Mouse (Mus musculus): Measurements from ENCODE around the gene Rbfox3.

Gene Rbfox3

DNA sequence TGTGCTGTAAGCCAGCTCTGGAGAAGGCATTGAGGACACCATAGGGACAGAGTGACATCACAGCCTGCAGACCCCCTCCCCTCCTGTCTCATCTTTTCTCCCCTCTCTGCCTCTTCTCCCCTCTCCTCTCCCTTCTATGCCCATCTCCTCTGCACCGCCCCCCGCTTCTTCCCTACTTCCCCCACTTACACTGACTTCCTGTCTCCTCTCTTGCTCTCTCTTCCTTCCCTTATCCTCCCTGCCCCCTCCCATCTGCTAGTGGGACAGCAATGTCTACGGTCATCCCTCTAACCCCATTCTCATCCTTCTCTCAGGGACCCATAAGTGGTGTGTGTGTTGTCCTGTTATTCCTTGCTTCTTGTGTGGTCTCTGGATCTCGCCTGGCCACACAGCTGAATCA is 451.9 kb downstream of the Rbfox3 start:
- DNase-seq = peak; percentile 55

DNA sequence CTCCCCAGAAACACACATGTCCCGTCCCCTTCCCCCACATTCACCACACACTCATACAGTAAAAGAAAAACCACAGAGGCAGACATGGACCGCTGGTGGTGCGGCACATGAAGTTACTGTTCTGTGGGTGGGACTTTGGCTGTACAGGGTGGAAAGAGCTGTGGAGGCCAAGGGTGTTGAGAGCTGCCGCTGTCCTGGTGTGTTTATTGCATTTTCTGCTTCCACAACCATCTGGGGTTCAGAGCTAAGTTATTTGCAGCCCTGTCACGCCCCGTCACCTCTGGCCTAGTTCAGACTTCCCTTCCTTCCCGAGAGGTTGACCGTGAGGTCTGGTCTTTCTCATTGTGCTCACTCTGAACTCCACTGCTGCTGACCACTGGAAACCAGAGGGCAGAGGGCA is 452.3 kb downstream of the Rbfox3 start:
- DNase-seq = peak; percentile 75

DNA sequence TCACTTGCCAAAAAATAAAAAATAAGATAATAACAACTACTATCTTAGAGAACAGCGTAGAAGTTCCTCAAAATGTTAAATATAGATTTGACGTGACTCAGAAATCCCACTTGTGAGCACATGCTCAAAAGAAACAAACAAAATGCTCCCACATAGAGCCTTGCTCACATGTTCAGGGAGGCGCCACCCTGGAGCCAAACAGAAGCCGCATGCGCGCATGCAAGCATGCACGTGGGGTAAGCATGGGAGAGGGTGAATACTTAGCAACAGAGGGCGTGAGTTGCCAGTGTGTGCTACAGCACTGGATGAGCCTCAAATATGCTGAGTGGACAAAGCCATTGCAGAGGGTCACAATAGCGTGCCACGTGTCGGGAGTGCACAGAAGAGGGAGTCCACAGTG is 454.5 kb downstream of the Rbfox3 start:
- peak; percentile 91 for DNase-seq

DNA sequence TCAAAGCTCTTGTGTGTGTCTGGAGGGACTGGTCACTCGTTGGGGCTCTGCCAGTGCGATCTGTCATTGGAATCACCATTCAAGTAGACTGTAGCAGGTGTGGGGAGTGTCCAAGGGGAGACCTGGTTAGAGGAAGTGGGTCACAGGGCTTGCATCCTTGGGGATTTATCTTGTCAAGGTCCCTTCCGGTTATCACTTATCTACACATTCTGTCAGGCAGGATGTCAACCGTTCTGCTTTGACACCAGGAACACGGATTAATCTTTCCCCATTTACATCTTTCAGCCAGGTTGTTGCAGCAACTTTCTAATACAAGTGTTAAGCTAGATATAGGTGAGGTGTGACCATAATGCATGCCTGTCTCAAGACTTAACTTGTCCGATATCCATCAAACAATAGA is 455.6 kb downstream of the Rbfox3 start:
- DNase-seq = no peak

DNA sequence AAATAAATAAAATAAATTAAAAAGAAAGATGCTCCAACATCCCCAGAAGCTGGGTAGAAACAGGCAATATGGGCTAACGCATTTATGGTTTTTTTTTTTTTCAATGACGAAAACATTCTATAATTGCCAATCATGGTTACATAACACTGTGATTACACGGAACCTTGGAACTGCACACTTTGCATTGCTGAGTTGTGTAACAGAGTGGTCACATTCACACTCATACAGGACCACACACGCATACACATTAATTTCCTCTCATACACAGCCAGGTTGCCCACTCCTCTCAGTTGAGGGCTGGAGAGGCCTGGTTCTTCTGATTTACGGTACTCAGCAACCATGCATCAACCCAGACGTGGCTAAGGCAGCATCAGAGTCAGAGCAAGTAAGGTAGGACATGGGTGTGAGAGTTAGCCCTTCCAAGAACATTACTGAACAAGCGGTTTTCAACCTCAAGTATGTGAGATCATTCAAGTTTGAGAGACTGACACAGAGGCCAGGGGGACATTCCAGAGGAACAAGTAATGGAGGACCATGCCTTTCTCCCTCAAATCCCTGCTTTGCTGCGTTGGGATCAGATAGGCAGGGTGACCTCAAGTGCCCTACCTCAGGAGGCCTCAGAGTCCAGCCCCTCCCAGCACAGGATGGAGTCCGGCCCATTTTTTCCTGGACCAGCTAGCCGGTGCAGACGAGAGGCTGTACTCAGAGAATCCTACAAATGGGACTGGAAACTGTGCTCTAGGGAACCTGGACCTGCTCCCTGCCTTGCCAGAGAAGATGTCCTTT is 457.3 kb downstream of the Rbfox3 start:
- DNase-seq = no peak

DNA sequence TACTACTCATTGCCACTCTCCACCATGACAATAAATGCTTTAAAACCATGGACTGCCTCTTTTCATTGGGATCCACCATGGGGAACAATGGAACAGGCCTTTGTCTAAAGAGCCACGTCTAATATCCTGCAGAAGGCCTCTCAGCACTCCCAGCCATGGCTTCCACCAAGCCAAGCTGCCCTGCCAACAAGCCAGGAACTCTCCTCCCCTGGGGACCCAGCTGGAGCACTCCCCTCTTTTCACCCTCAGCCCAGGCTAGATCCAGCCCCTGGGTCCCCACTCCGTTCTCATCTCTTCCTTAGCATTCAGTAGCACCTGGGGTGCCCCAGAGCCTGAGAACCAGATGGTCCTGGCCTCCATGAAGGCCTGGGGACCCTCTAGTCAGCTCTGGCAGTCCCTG is 458.4 kb downstream of the Rbfox3 start:
- DNase-seq = no peak

DNA sequence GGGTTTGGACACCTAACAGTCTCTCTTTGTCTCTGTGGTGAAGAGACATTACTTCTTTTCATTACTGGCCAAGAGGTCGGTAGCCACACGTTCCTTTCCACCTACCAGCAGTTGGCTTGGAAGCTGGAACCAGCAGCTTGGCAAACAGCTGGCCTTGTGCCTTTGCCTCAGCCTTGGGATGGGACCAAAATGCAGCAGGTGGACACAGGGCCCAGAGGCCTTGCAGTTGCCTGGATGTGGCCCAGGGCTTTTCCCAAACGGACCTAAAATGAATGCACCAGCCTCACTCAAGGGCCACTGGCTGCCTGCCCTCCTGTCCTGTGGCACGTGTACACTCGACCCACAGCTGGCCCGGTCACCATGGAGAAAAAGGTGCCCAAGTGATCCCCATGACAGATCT is 460.2 kb downstream of the Rbfox3 start:
- no peak for DNase-seq

DNA sequence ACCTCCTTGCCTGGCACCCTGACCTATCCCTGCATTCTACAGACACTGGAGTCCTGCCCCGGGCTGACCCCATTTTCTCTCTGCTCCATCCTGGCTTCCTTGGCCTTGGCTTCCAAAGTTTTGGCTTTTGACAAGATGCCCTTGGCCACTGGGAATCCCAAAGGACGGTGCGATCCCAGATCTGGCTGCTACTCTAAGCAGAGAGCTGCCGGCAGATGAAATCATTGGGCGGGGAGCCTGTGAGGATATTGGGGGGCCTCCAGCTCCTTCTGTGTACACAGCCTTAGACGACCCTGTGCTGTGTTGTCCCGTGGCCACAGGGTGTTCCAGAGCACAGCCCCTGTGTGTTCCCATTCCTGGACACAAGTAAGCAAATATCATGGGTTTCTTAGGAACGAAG is 463.0 kb downstream of the Rbfox3 start:
- DNase-seq = no peak

DNA sequence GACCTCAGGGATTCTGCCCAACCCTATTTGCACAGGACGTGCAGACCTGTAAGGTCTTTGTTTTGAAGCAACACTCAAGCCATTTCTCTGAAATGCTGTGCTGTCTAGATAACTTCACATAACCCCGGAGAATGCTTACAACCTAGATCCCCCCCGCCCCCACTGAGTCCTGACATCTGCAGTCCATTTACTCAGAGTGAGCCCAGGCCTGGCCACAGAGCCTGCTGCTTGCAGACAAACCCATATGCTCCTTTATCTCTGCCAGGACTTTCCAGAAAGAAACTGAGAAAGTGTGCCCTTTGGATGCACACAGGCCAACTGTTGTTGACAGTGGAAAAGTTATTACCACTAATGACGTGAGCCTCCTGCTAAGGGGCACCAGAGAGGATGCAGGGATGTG is 464.1 kb downstream of the Rbfox3 start:
- DNase-seq = no peak

DNA sequence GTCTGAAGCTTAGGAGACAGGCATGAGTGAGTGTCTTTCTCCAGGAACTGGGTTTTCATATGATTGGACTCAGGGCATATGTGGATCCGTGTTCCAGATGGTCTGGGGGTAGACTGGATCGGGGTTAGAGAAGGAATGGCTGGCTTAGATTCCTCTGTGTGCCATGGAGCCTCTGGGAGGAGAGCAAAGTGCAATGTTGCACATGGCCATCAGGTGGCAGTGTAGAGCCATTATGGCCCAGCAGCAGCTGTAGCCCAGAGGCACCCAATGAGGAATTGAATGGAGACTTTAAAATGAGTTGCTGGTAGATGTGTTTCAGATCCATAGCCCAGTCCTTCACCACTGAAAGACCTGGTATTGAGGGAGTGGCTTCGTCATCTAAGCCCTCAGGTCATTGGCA is 465.6 kb downstream of the Rbfox3 start:
- DNase-seq = peak; percentile 64

DNA sequence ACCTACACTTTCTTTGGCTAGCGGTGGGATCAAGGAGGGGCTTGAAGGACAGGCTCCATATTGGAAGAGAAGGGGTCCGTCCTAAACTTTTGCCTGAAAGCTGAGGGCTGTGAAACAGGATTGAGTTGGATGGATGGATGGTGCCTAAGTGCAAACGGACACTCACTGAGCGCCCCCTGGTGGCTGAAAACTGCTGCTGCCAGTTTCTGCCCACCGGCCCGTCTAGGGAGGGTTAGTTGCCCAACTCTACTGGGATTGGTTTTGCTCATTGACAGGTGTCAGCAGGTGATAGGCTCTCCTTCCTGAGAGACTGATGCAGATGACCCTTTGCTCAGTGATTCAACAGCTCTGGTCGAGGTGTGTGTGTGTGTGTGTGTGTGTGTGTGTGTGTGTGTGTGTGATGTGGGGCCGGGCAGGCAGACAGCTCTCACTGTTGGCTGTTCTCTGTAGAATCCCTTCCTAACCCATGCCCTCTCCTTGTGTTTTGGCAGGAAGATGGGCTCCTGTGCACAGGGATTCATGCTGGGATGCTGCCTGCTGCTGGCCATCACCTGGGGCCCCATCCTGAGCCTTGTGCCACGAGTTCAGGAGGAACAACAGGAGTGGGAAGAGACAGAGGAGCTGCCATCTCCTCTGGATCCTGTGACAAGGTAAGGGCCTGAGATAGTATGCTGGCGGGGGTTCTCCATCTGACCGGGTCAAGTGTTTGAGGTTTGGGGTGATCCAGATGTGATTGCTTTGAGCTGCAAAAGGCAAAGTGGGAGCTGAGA is 468.0 kb downstream of the Rbfox3 start:
- no peak for DNase-seq

DNA sequence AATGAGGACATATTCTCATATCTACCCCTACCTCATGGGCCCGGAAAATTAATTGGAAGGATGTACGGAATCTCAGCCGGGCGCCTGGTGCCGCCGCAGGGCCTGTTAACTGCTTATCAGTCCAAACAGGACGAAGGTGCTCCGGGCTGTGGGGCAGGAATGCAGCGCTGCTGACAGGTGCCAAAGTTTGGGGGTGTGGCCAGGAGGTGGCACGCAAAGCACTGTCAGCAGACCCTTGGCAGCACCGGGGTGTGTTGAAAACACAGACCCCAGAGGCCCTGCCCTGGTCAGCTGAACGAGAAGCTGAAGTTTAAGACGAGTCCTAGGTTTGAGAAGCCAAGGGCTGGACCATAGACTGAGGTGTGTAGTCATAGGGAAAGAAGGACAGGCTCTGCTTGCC is 468.7 kb downstream of the Rbfox3 start:
- DNase-seq = no peak

All from layer of hippocampus, adult 9-11 months (tissue).